Mouse (Mus musculus): Measurements from ENCODE around the gene Phldb1.

Gene Phldb1

GRCm38 (mm10) chr9:44672291-44672865 is 62.6 kb downstream of the Phldb1 start:
- Histone ChIP-seq H3K36me3 (ENCODE audit: control insufficient read depth, insufficient read depth, low read length, poor library complexity, severe bottlenecking) (no peaks in the 10 kb centered on the region), H3K27me3 (ENCODE audit: control insufficient read depth, insufficient read depth, low read length, poor library complexity, severe bottlenecking) (no peaks in the 10 kb centered on the region)
- no peak for DNase-seq (ENCODE audit: low read depth, low spot score)

DNA sequence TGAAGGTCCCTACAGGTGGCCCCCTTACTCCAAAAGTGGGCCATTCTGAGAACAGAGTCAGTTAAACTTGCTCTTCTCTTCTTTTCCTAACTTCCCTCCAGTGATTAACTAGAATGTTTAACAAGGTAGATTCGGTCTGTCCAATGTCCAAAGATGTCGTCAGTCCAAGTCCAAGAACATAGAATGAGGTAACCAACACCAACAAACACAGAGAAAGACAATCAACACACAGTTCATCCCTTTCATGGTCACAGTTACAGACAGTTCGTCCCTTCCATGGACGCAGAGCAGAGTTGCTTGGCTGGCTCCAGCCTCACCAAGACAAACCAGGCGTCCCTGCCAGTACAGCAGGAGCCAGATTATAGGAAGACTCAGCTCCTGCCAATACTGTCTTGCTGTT is 63.6 kb downstream of the Phldb1 start:
- H3K36me3 ChIP-seq (ENCODE audit: control insufficient read depth, insufficient read depth, low read length, poor library complexity, severe bottlenecking), result no peaks in the 10 kb centered on the region
- no peak for DNase-seq (ENCODE audit: low read depth, low spot score)
- no peaks in the 10 kb centered on the region for H3K27me3 ChIP-seq (ENCODE audit: control insufficient read depth, insufficient read depth, low read length, poor library complexity, severe bottlenecking)

GRCm38 (mm10) chr9:44663706-44664105 is 71.3 kb downstream of the Phldb1 start:
- no peaks in the 10 kb centered on the region for H3K36me3 ChIP-seq (ENCODE audit: control insufficient read depth, insufficient read depth, low read length, poor library complexity, severe bottlenecking)
- no peaks in the 10 kb centered on the region; the same call in 1 of the 2 replicates for H3K27me3 ChIP-seq (ENCODE audit: control insufficient read depth, insufficient read depth, low read length, poor library complexity, severe bottlenecking)
- no peak for DNase-seq (ENCODE audit: low read depth, low spot score)

DNA sequence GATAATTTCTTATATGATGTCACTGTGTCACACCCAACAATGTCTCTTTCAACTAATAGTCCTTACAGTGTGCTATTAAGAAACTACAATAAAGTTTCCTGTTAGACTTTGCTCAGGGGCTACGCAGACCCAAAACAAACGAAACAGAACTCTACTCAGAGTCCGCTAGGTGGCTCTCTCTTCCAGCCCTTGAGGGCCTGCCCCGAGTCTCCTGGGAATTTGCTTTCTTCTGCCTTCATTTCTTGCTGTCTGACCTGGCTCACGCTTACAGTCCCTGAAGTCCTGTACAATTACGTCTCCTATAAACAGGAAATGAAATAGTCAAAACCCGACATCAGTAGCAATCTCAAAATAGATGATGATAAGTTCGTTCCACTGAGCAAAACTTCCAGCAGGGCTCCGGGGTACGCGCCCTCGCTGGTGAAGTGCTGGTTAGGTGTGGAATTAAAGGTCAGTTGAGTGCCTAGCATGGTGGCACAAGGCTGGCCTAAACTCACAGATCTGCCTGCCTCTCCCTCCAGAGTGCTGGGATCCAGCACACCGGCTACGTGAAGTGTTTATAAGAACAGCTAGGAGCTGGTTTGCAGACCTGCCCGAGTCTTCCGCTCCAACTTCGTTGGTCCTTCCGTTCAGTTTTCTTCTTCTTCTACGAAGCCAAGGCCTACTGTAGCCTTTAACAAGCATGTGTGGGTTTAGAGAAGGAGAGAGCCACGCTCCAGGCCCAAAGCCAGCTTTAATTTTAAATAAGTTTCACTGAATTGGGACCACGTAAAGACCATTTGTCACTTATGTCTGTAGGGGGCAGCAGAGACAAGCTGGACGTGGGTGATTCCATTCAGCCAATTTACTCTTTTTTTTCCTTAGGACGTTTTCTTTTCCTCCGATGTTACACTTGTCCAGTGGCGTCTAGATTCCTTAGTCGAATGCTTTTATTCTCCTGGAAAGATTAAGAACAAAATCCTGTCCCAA is 79.6 kb downstream of the Phldb1 start:
- Histone ChIP-seq H3K36me3 (ENCODE audit: control insufficient read depth, insufficient read depth, low read length, poor library complexity, severe bottlenecking) (no peaks in the 10 kb centered on the region), H3K27me3 (ENCODE audit: control insufficient read depth, insufficient read depth, low read length, poor library complexity, severe bottlenecking) (no peaks in the 10 kb centered on the region; the same call in 1 of the 2 replicates)
- peak; percentile 91 for DNase-seq (ENCODE audit: low read depth, low spot score)

DNA sequence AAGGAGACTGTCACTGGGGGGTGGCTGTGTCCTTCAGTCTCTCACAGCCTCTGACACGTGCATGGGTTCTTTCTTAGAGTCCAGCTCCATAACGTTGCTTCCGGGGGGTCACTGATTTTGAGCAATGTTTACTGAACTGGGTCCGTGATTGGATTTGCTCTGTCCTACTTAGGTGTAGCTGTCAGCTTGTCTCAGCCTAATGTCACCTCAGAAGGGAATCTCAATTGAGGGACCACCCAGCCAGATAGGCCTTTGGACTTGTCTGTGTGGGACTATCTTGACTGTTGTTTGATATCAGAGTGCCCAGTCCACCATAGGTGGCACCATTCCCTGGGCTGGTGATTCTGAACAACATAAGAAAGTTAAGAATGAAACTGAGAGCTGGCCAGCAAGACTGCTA is 81.1 kb downstream of the Phldb1 start:
- H3K27me3 ChIP-seq (ENCODE audit: control insufficient read depth, insufficient read depth, low read length, poor library complexity, severe bottlenecking), result no peaks in the 10 kb centered on the region
- no peaks in the 10 kb centered on the region for H3K36me3 ChIP-seq (ENCODE audit: control insufficient read depth, insufficient read depth, low read length, poor library complexity, severe bottlenecking)
- DNase-seq (ENCODE audit: low read depth, low spot score), result no peak

- Histone ChIP-seq H3K36me3 (ENCODE audit: control insufficient read depth, insufficient read depth, low read length, poor library complexity, severe bottlenecking) (no peaks in the 10 kb centered on the region), H3K27me3 (ENCODE audit: control insufficient read depth, insufficient read depth, low read length, poor library complexity, severe bottlenecking) (no peaks in the 10 kb centered on the region)
- peak; percentile 84 for DNase-seq (ENCODE audit: low read depth, low spot score)
These were observed 83.0 kb downstream of the Phldb1 start for GRCm38 (mm10) chr9:44652027-44652426.

DNA sequence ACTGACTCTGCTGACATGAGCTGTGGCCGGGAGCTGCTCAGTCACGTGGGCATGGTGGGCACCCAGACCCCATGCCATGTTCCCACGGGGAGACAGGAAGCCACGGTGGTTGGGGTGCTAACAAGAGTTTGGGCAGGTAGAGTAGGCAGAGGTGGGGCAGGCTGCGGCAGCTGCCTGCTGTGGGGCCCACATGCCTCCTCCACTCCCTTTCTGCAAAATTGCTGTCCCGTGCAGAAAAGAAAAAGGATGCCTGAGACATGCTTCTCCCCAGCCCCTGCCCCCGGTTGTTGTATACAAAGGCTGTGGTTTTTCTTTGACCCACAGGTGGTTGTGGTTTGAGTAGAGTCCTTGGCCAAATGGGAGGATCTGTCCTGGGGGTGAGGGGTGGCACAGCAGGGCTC is 86.1 kb downstream of the Phldb1 start:
- Histone ChIP-seq H3K27me3 (ENCODE audit: control insufficient read depth, insufficient read depth, low read length, poor library complexity, severe bottlenecking) (no peaks in the 10 kb centered on the region), H3K36me3 (ENCODE audit: control insufficient read depth, insufficient read depth, low read length, poor library complexity, severe bottlenecking) (no peaks in the 10 kb centered on the region)
- peak; percentile 32 for DNase-seq (ENCODE audit: low read depth, low spot score)

DNA sequence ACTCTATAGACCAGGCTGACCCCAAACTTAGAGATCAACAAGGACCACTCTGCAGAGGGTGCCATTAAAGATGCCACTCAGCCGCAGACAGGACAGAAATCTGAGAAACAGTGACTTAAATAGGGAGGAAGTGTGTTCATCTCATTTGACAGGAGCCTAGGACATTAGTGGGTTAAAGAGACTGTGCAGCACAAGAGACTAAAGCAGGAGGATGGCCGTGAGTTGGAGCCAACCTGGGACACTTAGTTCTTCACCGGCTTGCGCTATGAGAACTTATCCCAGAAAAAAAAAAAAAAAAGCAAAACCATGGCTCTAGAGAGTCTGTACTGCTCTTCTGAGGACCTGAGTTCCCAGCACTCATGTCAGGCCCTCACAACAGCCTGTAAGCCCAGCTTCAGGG is 87.3 kb downstream of the Phldb1 start:
- no peak for DNase-seq (ENCODE audit: low read depth, low spot score)
- no peaks in the 10 kb centered on the region for H3K36me3 ChIP-seq (ENCODE audit: control insufficient read depth, insufficient read depth, low read length, poor library complexity, severe bottlenecking)
- H3K27me3 ChIP-seq (ENCODE audit: control insufficient read depth, insufficient read depth, low read length, poor library complexity, severe bottlenecking), result no peaks in the 10 kb centered on the region

DNA sequence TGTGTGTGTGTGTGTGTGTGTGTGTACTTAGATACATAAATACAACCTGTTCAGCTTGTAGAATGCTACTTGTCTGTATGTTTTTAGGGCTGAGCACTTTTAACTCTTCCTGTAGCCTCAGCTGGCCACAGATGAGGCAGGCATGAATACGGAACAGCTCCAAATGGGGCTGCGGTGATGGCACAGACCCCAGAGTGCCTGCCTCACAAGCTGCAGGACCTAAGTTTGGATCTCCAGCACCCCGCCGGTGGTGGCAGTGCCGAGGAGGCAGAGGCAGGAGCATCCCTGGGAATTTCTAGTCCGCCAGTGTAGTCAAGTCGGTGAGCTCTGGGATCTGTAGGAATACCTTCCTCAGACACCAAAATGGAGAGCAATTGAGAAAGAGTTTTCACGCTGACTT is 88.0 kb downstream of the Phldb1 start:
- H3K36me3 ChIP-seq (ENCODE audit: control insufficient read depth, insufficient read depth, low read length, poor library complexity, severe bottlenecking), result no peaks in the 10 kb centered on the region
- DNase-seq (ENCODE audit: low read depth, low spot score), result peak; percentile 42
- no peaks in the 10 kb centered on the region for H3K27me3 ChIP-seq (ENCODE audit: control insufficient read depth, insufficient read depth, low read length, poor library complexity, severe bottlenecking)

- H3K27me3 ChIP-seq (ENCODE audit: control insufficient read depth, insufficient read depth, low read length, poor library complexity, severe bottlenecking), result no peaks in the 10 kb centered on the region
- peak; percentile 47 for DNase-seq (ENCODE audit: low read depth, low spot score)
- H3K36me3 ChIP-seq (ENCODE audit: control insufficient read depth, insufficient read depth, low read length, poor library complexity, severe bottlenecking), result no peaks in the 10 kb centered on the region
These were observed 88.6 kb downstream of the Phldb1 start for GRCm38 (mm10) chr9:44646366-44646765.

GRCm38 (mm10) chr9:44645924-44646323 is 89.1 kb downstream of the Phldb1 start:
- DNase-seq (ENCODE audit: low read depth, low spot score), result peak; percentile 83
- Histone ChIP-seq H3K27me3 (ENCODE audit: control insufficient read depth, insufficient read depth, low read length, poor library complexity, severe bottlenecking) (no peaks in the 10 kb centered on the region), H3K36me3 (ENCODE audit: control insufficient read depth, insufficient read depth, low read length, poor library complexity, severe bottlenecking) (no peaks in the 10 kb centered on the region)

DNA sequence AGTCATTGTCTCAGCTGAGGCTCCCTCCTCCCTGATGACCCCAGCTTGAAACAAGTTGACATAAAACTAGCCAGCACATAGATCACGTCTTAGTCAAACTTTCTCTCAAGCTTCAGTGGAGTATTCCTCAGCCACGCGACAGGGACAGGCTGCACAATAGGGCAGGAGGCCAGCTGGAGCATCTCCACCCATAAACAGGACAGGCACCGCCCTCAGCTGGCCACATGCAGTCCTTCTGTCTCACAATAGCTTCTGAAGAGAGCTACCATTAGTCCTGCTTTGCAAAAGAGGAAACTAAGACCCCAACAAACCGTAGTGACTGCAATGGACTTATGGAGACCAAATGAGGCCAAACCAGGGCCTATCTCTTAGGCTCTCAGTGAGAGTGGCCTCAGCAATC is 89.5 kb downstream of the Phldb1 start:
- DNase-seq (ENCODE audit: low read depth, low spot score), result peak; percentile 47
- Histone ChIP-seq H3K27me3 (ENCODE audit: control insufficient read depth, insufficient read depth, low read length, poor library complexity, severe bottlenecking) (no peaks in the 10 kb centered on the region), H3K36me3 (ENCODE audit: control insufficient read depth, insufficient read depth, low read length, poor library complexity, severe bottlenecking) (no peaks in the 10 kb centered on the region)

DNA sequence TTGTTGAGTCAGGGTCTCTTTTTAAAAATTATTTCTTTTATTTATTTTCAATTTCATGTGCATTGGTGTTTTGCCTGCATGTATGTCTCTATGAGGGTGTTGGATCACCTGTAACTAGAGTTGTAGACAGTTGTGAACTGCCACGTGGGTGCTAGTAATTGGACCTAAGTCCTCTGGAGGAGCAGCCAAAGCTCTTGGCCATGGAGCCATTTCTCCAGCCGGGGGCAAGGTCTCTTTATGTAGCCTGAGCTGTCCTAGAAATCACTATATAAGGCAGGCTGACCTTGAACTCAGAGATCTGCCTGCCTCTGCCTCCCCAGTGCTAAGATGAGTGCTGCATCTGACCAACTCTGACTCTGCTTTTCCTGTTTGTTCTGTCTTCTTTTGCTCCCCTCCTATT is 90.8 kb downstream of the Phldb1 start:
- Histone ChIP-seq H3K27me3 (ENCODE audit: control insufficient read depth, insufficient read depth, low read length, poor library complexity, severe bottlenecking) (no peaks in the 10 kb centered on the region), H3K36me3 (ENCODE audit: control insufficient read depth, insufficient read depth, low read length, poor library complexity, severe bottlenecking) (0 out of 2 replicates have a peak, but pooled peaks cover 2% of the 10 kb centered on the region)
- no peak for DNase-seq (ENCODE audit: low read depth, low spot score)

GRCm38 (mm10) chr9:44643103-44643502 is 91.9 kb downstream of the Phldb1 start:
- Histone ChIP-seq H3K27me3 (ENCODE audit: control insufficient read depth, insufficient read depth, low read length, poor library complexity, severe bottlenecking) (no peaks in the 10 kb centered on the region), H3K36me3 (ENCODE audit: control insufficient read depth, insufficient read depth, low read length, poor library complexity, severe bottlenecking) (peaks cover 8% of the 10 kb centered on the region; the same call in 1 of the 2 replicates)
- DNase-seq (ENCODE audit: low read depth, low spot score), result no peak

DNA sequence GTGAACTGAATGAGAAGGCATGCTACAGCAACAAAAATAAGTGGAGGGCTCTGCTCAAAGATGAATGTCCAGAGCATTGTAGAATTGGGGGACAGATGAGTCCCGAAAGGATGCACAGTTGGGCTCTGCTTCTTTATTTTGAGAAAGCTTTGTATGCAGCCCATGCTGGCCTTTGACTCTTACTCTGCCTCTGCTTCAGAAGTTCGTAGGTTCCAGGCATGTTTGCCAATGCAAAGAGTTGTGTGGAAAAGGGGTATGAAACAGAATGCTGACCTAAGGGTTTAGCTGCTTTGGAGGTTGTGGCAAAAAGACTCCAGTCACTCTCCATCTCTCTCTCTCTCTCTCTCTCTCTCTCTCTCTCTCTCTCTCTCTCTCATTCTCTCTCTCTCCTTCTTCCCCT is 93.4 kb downstream of the Phldb1 start:
- Histone ChIP-seq H3K36me3 (ENCODE audit: control insufficient read depth, insufficient read depth, low read length, poor library complexity, severe bottlenecking) (peaks cover 17% of the 10 kb centered on the region), H3K27me3 (ENCODE audit: control insufficient read depth, insufficient read depth, low read length, poor library complexity, severe bottlenecking) (no peaks in the 10 kb centered on the region)
- DNase-seq (ENCODE audit: low read depth, low spot score), result no peak
